Mouse (Mus musculus) hindbrain, embryonic 14.5 days (tissue): ENCODE data around the gene Stard13. TPM values are rescaled to one million over a fixed set of nuclear protein-coding genes. Genes with fewer than 3 reads are reported as not detected.

Source experiments
- ATAC-seq: fragments of 200-750 bp; cut with Nextera tagmentation; 2 replicates; pipeline ENCODE4 v1.8.0; 2017; ENCODE audit warnings: moderate number of reproducible peaks, mild to moderate bottlenecking, moderate TSS enrichment, moderate library complexity; ENCODE audit not compliant: low FRiP score
- DNase-seq: peaks from one replicate; pipeline ENCODE4 v3.0.0-alpha.2; 2015; ENCODE audit warnings: low spot score
- H3K27ac ChIP-seq: fragments of 300-500 bp; sonication (generic); 2 replicates; pipeline ENCODE4 v1.5.1; 2014; ENCODE audit warnings: mild to moderate bottlenecking, moderate library complexity
- H3K27me3 ChIP-seq: fragments of 300-500 bp; sonication (generic); 2 replicates; pipeline ENCODE4 v1.6.1; 2014; ENCODE audit warnings: mild to moderate bottlenecking, low read length, mixed read lengths; ENCODE audit not compliant: control insufficient read depth, insufficient read depth
- H3K36me3 ChIP-seq: fragments of 300-500 bp; sonication (generic); replicated peaks from 2 replicates; pipeline ENCODE4 v1.6.1; 2014; ENCODE audit not compliant: control insufficient read depth, insufficient read depth
- H3K4me1 ChIP-seq: fragments of 300-500 bp; sonication (generic); replicated peaks from 2 replicates; pipeline ENCODE4 v1.6.1; 2014; ENCODE audit warnings: antibody characterized with exemption, low read length, mixed read lengths; ENCODE audit not compliant: control insufficient read depth, insufficient read depth
- H3K4me2 ChIP-seq: fragments of 300-500 bp; sonication (generic); replicated peaks from 2 replicates; pipeline ENCODE4 v1.6.1; 2014; ENCODE audit warnings: mild to moderate bottlenecking, moderate library complexity
- H3K4me3 ChIP-seq: fragments of 300-500 bp; sonication (generic); replicated peaks from 2 replicates; pipeline ENCODE4 v1.5.1; 2014; ENCODE audit warnings: mild to moderate bottlenecking, low read length
- H3K9ac ChIP-seq: fragments of 300-500 bp; sonication (generic); 2 replicates; pipeline ENCODE4 v1.6.1; 2014
- H3K9me3 ChIP-seq: fragments of 300-500 bp; sonication (generic); 2 replicates; pipeline ENCODE4 v1.6.1; 2016; ENCODE audit warnings: low read length; ENCODE audit not compliant: control insufficient read depth
- WGBS: fragments of 180-500 bp; shearing (Covaris S2); extraction: QIAGEN DNeasy Blood & Tissue Kit; methylation state at CpG from one replicate; pipeline ENCODE4 v1.1.7; 2014; 5-methylcytosine and 5-hydroxymethylcytosine counted together
- polyA plus RNA-seq: library from polyadenylated mRNA; unstranded; fragments of >200 nt; fragmentation: Nextera tagmentation; extraction: Ambion mirVana; gene quantifications from 2 replicates; pipeline ENCODE4 v1.2.1, GENCODE M21; 2014

Gene Stard13
- polyA plus RNA-seq, 1 experiment from 2014 or later = 6.0 TPM

GRCm38 (mm10) chr5:151056920-151057294 is 176.7 kb downstream of the Stard13 start:
- 78% methylated on average over 6 of the region's 6 CpGs for WGBS
- Histone ChIP-seq H3K4me2 (no peak overlapping the region), H3K4me1 (no peaks in the 10 kb centered on the region; the same call in 1 of the 2 replicates), H3K4me3 (no peak overlapping the region), H3K27me3 (no peaks in the 10 kb centered on the region), H3K9me3 (0 out of 2 replicates have a peak, but pooled peaks cover under 1% of the 10 kb centered on the region), H3K36me3 (peaks cover 3% of the 10 kb centered on the region; the same call in 1 of the 2 replicates), H3K27ac (peak overlapping the region; percentile 71), H3K9ac (no peak overlapping the region)
- DNase-seq = no peak
- no peak for ATAC-seq

- WGBS = 60% methylated on average over 12 of the region's 12 CpGs
- Histone ChIP-seq H3K4me2 (0 out of 2 replicates have a peak overlapping the region, but pooled peaks have one; percentile 5), H3K27ac (peak overlapping the region; percentile 71)
These were observed 177.2 kb downstream of the Stard13 start for GRCm38 (mm10) chr5:151056255-151056919.

GRCm38 (mm10) chr5:151055426-151056090 is 178.1 kb downstream of the Stard13 start:
- 91% methylated on average over 11 of the region's 11 CpGs for WGBS
- no peak for ATAC-seq
- no peaks in the 10 kb centered on the region for H3K36me3 ChIP-seq
- no peaks in the 10 kb centered on the region; the same call in 1 of the 2 replicates for H3K4me1 ChIP-seq
- H3K4me3 ChIP-seq = no peak overlapping the region
- no peak overlapping the region for H3K9ac ChIP-seq
- H3K4me2 ChIP-seq = no peak overlapping the region
- no peaks in the 10 kb centered on the region for H3K9me3 ChIP-seq
- peak overlapping the region; percentile 71; the same call in 1 of the 2 replicates for H3K27ac ChIP-seq
- no peak for DNase-seq
- no peaks in the 10 kb centered on the region for H3K27me3 ChIP-seq

More at GRCm38 (mm10) chr5:151056255-151056919, 177.2 kb downstream of the Stard13 start:
- Histone ChIP-seq H3K36me3 (no peaks in the 10 kb centered on the region), H3K9ac (no peak overlapping the region), H3K4me1 (no peaks in the 10 kb centered on the region; the same call in 1 of the 2 replicates), H3K9me3 (no peaks in the 10 kb centered on the region), H3K4me3 (no peak overlapping the region), H3K27me3 (no peaks in the 10 kb centered on the region)
- DNase-seq (no peak), ATAC-seq (0 out of 2 replicates have a peak, but pooled peaks have one; percentile 37)

GRCm38 (mm10) chr5:151054743-151055114 is 178.9 kb downstream of the Stard13 start:
- 0 out of 2 replicates have a peak overlapping the region, but pooled peaks have one; percentile 0 for H3K27ac ChIP-seq
- no peaks in the 10 kb centered on the region for H3K9me3 ChIP-seq
- H3K4me2 ChIP-seq = no peak overlapping the region
- no peaks in the 10 kb centered on the region for H3K27me3 ChIP-seq
- ATAC-seq (no peak), DNase-seq (no peak)
- no peak overlapping the region for H3K4me3 ChIP-seq
- no peaks in the 10 kb centered on the region for H3K36me3 ChIP-seq
- no peaks in the 10 kb centered on the region; the same call in 1 of the 2 replicates for H3K4me1 ChIP-seq
- 40% methylated on average over 4 of the region's 4 CpGs for WGBS
- H3K9ac ChIP-seq = no peak overlapping the region

GRCm38 (mm10) chr5:151054100-151054742 is 179.4 kb downstream of the Stard13 start:
- WGBS = 30% methylated on average over 7 of the region's 7 CpGs
- Histone ChIP-seq H3K4me2 (no peak overlapping the region), H3K4me3 (no peak overlapping the region), H3K27ac (no peak overlapping the region), H3K4me1 (no peaks in the 10 kb centered on the region; the same call in 1 of the 2 replicates), H3K36me3 (no peaks in the 10 kb centered on the region), H3K27me3 (no peaks in the 10 kb centered on the region), H3K9me3 (no peaks in the 10 kb centered on the region), H3K9ac (no peak overlapping the region)
- DNase-seq = no peak
- no peak for ATAC-seq

GRCm38 (mm10) chr5:151053190-151053589 is 180.4 kb downstream of the Stard13 start:
- no peaks in the 10 kb centered on the region for H3K27me3 ChIP-seq

GRCm38 (mm10) chr5:151052331-151052730 is 181.3 kb downstream of the Stard13 start:
- DNase-seq (no peak), ATAC-seq (no peak)
- 96% methylated on average over 8 of the region's 8 CpGs for WGBS
- no peak overlapping the region for H3K4me2 ChIP-seq
- H3K9me3 ChIP-seq = no peaks in the 10 kb centered on the region
- no peaks in the 10 kb centered on the region for H3K27me3 ChIP-seq
- H3K4me1 ChIP-seq = no peaks in the 10 kb centered on the region; the same call in 1 of the 2 replicates
- no peaks in the 10 kb centered on the region; the same call in 1 of the 2 replicates for H3K36me3 ChIP-seq
- H3K9ac ChIP-seq = no peak overlapping the region
- H3K4me3 ChIP-seq = no peak overlapping the region
- H3K27ac ChIP-seq = no peak overlapping the region

More at GRCm38 (mm10) chr5:151053190-151053589, 180.4 kb downstream of the Stard13 start:
- H3K4me1 ChIP-seq = no peaks in the 10 kb centered on the region; the same call in 1 of the 2 replicates
- H3K27ac ChIP-seq = no peak overlapping the region
- no peak overlapping the region for H3K4me2 ChIP-seq
- no peak overlapping the region for H3K4me3 ChIP-seq
- ATAC-seq = no peak
- H3K9me3 ChIP-seq = no peaks in the 10 kb centered on the region
- no peak for DNase-seq
- H3K36me3 ChIP-seq = no peaks in the 10 kb centered on the region; the same call in 1 of the 2 replicates
- WGBS = 94% methylated on average over 5 of the region's 5 CpGs
- H3K9ac ChIP-seq = no peak overlapping the region

GRCm38 (mm10) chr5:151047488-151047887 is 186.1 kb downstream of the Stard13 start:
- no peaks in the 10 kb centered on the region; the same call in 1 of the 2 replicates for H3K36me3 ChIP-seq
- ATAC-seq (no peak), DNase-seq (no peak)
- H3K27me3 ChIP-seq = no peaks in the 10 kb centered on the region
- no peak overlapping the region for H3K27ac ChIP-seq
- H3K4me3 ChIP-seq = no peak overlapping the region
- no peak overlapping the region for H3K9ac ChIP-seq
- no peaks in the 10 kb centered on the region for H3K9me3 ChIP-seq
- WGBS = 93% methylated on average over 12 of the region's 12 CpGs
- no peaks in the 10 kb centered on the region for H3K4me1 ChIP-seq
- H3K4me2 ChIP-seq = no peak overlapping the region

GRCm38 (mm10) chr5:151046917-151047316 is 186.7 kb downstream of the Stard13 start:
- H3K27ac ChIP-seq = no peak overlapping the region
- no peak for ATAC-seq
- WGBS = 75% methylated on average over 7 of the region's 7 CpGs

More at GRCm38 (mm10) chr5:151046917-151047316, 186.7 kb downstream of the Stard13 start:
- no peaks in the 10 kb centered on the region for H3K27me3 ChIP-seq
- no peaks in the 10 kb centered on the region; the same call in 1 of the 2 replicates for H3K36me3 ChIP-seq
- H3K9me3 ChIP-seq = no peaks in the 10 kb centered on the region
- no peak for DNase-seq
- H3K4me3 ChIP-seq = no peak overlapping the region
- H3K4me2 ChIP-seq = no peak overlapping the region
- H3K4me1 ChIP-seq = no peaks in the 10 kb centered on the region
- no peak overlapping the region for H3K9ac ChIP-seq
